Mouse (Mus musculus): ENCODE results near the gene Tmem178b.

The Tmem178b gene

GRCm38 (mm10) chr6:40015711-40016460 is 142.8 kb downstream of the Tmem178b start:
- WGBS = 34% methylated on average over 7 of the region's 7 CpGs

DNA sequence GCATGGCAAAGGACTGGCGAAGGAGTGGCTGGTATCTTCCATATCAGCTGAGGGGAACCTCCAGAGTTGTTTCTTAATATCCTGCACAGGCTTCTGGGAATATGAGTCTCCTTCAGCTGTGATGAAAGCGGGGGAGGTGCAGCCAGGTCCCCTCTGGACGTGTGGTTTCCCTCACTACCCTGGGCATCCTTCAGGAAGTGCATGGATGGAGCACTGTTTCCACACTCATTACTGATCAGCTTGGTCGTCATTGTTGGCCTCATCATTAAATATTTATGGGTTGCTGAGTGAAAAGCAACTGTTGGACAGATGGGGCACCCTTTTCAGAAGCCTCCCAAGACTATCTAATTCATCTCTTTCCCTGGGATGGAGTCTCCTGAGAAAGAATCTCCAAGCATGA is 146.3 kb downstream of the Tmem178b start:
- 50% methylated on average over 4 of the region's 4 CpGs for WGBS

DNA sequence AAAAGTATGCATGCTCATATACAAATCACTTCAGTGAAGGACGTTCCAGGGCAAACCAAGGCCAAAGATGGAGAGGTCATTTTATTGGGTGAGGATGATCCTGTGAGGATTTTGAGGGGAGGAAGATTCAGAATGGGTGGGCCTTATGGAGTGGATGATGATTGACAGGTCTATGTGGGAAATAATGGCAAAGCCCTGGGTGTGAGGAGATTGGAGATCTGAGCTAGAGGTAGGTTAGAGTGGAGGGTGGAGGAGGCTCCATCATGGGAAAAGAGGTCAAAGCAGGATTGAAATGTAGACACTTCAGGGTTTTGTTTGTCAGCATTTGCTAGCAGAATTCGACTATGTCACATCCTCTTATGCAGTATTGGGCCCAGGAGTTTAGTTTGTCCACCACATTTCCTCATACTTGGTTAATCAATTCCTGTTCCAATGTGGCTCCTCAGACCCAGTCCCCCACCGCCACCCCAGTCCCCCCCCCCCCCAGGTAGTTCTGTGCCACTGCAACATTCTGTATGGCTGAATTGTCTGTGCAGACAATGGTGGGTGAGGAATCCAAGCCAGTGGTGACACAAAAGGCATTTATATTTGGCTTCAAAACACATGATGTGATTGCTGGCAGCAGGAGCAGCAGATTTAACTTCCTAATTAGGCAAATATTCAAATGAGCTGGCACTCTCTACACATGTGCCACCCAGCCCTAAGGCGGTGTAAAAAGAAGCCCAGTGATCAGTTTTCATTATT is 150.7 kb downstream of the Tmem178b start:
- WGBS = 47% methylated on average over 4 of the region's 4 CpGs

DNA sequence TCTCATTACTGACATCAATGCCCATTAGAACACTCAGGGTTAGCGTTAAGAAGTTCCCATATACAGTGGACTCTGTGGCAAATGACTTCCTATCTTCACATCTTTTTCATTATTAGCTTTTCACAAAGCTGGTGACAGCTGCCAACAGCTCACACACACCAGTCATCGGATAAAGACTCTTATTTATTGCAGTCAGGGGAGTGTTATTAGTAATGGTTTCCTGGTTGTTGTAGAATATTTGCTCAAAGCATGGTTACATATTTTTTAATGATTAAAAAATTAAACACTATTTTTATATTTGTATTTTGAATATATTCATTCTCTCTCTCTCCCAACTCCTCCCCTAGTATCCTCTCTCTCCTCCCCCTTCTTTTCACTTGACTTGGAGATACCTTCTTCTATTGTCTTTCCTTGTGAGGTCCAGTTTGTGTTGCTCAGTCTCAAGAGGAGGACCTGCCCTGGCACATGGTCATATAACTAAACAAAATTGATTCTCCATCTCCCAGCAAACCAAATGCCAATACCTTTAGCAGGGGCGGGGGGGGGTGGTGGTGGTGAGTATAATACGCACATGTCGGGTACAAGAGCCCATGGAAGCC is 151.4 kb downstream of the Tmem178b start:
- WGBS = 58% methylated on average over 5 of the region's 5 CpGs

DNA sequence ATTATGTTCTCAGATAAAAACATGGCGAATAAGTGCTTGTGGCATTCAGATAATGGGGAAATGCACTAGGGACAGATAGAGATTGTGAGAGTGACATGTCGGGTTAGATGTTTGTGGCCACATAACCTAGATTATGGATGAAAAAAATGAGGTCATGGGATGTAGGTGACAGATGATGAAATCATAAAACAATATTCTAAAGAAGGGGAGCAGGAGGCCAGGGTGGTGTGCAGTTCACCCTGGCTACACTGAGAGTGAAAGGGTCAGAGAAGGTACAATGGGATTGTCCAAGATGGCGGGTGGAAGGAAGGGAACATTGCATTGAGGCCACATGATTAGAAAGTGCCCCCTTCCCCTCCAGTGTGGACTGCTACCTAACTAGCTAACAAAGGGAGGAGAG is 160.9 kb downstream of the Tmem178b start:
- 95% methylated on average over 3 of the region's 3 CpGs for WGBS

DNA sequence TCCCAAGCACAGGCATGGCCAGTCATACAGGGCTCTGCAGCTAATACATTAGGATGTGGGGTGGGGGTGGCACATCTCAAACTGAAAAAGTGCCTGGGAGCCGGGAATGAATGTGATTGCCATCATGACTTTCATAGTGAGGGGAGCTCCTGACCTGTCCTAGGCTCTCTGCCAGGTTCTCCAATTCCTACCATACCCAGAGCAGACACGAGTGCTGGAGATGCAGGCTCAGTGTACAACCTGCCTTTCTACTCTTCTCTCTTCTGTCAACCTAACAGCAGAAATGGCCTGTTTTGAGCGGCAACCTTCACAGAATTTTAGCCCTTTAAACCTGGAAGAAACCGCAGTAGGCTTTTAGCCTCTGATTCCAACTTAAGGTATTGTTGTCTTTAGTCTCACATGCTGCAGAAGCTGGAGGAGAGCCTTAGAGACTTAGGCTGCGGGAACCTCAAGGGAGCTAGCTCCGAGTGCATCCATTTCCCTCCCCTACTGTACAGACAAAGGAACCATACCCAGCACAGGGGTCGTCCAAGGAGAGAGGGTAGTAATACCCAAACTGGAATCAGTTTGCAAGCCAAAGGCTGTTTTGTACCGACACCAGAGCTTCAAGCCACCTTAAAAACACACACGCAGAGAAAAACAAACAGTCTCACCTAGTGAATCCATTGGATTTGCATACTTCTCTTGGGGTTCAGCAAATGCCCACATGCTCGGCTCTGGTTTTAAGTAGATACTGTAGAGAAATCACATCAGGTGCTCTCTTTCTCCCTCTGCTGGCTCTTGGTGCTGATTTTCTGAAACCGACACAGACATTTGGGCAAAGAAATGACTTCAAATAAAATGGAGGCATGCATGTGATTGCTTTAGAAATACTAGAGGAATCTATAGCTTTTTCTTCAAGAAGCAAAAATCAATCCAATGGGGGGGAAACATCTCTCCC is 176.2 kb downstream of the Tmem178b start:
- WGBS = 27% methylated on average over 11 of the region's 11 CpGs

GRCm38 (mm10) chr6:40049909-40050484 is 176.9 kb downstream of the Tmem178b start:
- 60% methylated on average over 6 of the region's 6 CpGs for WGBS

GRCm38 (mm10) chr6:40051698-40052097 is 178.6 kb downstream of the Tmem178b start:
- WGBS = 50% methylated on average over 2 of the region's 2 CpGs

DNA sequence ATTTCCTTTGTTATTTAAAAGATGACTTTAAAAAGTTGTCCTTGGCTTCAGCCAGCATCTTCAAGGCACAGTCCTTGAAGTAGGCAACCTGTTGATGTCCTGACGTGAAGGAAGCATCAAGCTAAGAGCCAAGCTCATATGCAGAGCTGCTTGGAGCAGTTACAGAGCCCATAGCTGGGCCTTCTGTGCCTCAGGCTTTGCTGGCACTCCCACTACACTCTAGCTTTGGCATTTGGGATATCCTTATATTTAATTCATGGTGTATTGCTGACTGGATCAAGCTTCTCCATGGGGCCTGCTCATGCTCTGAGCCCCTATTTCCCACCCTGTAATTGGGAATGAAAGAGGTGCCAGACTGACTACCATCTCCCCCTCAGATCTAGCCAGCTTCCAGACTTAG is 179.5 kb downstream of the Tmem178b start:
- 27% methylated on average over 1 of the region's 1 CpGs for WGBS

DNA sequence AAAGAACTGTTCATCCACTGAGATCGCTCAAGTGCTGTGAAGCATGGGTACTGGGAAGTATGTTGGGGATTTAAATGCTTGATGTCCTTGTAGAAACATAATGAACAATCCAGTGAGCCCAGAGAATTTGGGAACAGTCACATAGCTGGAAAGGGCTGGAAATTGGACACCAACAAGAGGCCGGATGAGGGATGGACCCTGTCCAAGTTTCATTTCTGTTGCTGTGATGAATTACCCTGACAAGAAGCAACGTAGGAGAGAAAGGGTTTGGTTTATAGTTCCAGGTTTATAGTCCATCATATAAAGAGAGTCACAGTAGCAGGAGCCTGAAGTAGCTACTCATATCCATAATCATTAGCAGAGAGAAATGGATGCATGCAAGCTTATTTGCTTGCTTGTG is 186.4 kb downstream of the Tmem178b start:
- 58% methylated on average over 3 of the region's 3 CpGs for WGBS

DNA sequence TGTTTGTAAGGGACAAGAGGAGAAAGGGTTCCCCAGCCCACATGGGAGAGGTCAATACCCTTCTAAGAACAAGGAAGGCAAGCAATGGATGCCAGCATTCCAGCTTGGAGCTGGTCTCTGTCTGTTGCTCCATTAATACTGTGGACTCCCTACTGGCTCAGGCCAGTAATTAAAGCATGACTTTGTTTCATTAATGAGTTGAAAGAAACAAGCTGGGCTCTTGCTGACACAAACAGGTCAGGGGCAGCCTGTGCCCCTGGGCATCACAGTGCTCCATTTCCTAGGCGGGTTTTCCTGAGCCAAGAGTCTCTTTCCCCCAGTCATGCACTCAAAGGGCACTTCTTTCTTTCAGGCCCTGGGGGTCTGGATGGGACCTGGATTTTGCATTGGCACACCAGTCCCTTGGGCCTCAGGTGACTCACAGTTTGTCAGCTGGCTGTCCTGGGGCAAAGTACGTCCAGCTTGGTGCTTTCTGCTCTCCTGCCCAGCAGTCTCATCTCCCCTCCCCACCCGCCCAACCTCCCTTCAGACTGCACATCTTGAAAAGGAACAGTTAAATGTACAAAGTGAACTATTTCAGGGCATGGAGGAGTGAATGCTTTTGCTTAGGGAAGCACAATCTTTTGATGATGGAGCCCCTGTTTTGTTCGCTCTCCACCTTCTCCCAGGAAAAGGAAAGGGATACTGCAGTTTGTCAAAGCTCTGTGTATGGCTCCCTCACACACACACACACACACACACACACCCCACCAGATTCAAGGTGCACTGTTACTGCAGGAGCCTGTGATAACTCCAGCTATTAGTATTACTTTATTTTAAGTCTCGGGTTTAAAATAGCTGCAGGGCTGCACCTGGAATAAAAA is 188.5 kb downstream of the Tmem178b start:
- 60% methylated on average over 5 of the region's 5 CpGs for WGBS

DNA sequence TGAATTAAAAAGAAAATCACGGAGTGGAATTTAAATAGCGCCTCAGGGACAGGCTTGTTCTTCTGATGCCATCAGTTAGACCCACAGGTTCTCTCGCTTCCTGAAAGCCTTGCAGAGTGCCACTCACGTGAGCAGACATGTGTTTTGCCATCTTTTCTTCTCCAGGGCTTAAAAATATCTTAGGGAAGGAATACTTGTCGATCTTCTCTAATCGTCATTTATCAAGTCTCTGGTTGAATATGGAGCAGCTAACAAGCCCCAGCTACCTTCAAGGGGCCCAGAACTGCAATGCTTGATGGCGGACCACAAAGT is 189.1 kb downstream of the Tmem178b start:
- WGBS = 60% methylated on average over 7 of the region's 7 CpGs

GRCm38 (mm10) chr6:40063438-40063837 is 190.4 kb downstream of the Tmem178b start:
- WGBS = 86% methylated on average over 1 of the region's 1 CpGs

GRCm38 (mm10) chr6:40063899-40064298 is 190.8 kb downstream of the Tmem178b start:
- 86% methylated on average over 1 of the region's 1 CpGs for WGBS

- 40% methylated on average over 2 of the region's 2 CpGs for WGBS
Measured at GRCm38 (mm10) chr6:40064342-40064741, 191.3 kb downstream of the Tmem178b start.

- WGBS = 83% methylated on average over 6 of the region's 6 CpGs
Measured at GRCm38 (mm10) chr6:40068467-40068866, 195.4 kb downstream of the Tmem178b start.

GRCm38 (mm10) chr6:40071007-40071406 is 197.9 kb downstream of the Tmem178b start:
- WGBS = 40% methylated on average over 3 of the region's 3 CpGs

GRCm38 (mm10) chr6:40076089-40076488 is 203.0 kb downstream of the Tmem178b start:
- 38% methylated on average over 1 of the region's 1 CpGs for WGBS

DNA sequence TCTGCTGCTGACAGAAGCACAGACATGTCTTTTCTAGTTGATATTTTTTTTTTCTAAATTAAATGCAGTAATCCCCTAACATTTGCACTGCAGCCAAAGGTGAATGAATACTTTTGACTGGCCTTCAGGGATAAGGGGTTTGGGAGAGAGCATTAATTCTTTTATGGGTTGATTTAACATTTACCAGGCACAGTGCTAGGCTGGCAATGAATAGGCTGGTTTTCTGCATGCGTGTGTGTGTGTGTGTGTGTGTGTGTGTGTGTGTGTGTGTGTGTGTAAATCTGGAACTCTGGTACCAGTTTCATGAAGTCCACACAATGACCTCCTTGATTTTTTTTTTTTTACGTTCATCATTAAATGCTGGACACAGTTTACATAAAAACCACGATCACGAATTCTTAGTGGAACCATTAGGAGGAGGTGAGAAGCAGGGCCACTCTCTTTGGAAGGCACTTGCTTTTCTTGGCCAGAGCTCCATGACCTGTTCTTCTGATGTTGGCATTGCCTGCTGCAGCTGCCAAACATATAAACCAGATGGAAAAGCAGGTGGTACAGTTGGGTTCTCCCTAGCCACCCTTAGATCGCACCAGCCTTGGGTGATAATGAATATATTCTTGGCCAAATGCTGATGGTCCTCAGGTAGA is 203.7 kb downstream of the Tmem178b start:
- WGBS = 71% methylated on average over 5 of the region's 5 CpGs

DNA sequence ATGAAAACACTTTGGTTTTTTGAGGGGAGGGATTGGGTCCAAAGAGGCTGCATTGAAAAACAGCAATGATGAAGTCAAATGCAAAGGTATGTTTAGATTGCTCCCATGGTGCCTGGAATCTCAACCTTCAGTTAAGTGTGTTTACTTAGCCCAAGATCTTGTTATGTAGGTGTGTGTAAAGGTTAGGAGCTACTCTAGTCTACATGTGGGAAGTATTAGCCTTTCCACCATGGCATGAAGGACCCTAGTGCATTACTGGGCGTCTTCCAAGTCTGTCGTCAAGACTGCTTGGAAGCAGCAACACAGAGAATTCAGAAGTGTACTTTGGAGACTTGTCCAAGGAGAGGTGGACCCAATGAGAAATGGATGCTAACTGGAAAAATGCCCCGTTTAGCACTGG is 205.3 kb downstream of the Tmem178b start:
- 80% methylated on average over 3 of the region's 3 CpGs for WGBS
